Mouse (Mus musculus): ENCODE measurements at regions not wholly inside any gene's neighbourhood (a gene's known extent, or its start where the extent isn't known, plus 50 kb on each side); places are given as distances from the start of the nearest gene placed in this dataset.

- Histone ChIP-seq H3K27ac (ENCODE audit: low read depth, low read length) (no peak overlapping the region), H3K36me3 (ENCODE audit: control insufficient read depth, insufficient read depth, low read length) (no peaks in the 10 kb centered on the region), H3K9ac (ENCODE audit: low read depth, low read length) (no peak overlapping the region), H3K4me1 (replicated peaks; ENCODE audit: control insufficient read depth, insufficient read depth, low read length) (no peaks in the 10 kb centered on the region), H3K27me3 (ENCODE audit: control insufficient read depth, insufficient read depth, low read length) (no peaks in the 10 kb centered on the region), H3K4me2 (replicated peaks; ENCODE audit: low read depth, low read length) (no peak overlapping the region), H3K4me3 (ENCODE audit: low read depth, low read length) (no peak overlapping the region), H3K9me3 (ENCODE audit: control insufficient read depth, low read length) (no peaks in the 10 kb centered on the region)
- WGBS = 24% methylated on average over 4 of the region's 4 CpGs
- peak; percentile 25 for DNase-seq (ENCODE audit: low spot score)
- 0 out of 2 replicates have a peak, but pooled peaks have one; percentile 49 for ATAC-seq (ENCODE audit: low FRiP score)
Measured at GRCm38 (mm10) chr6:78115079-78115478, 135.6 kb upstream of the Ctnna2 start.

- no peaks in the 10 kb centered on the region for H3K4me1 ChIP-seq (replicated peaks; ENCODE audit: control insufficient read depth, insufficient read depth, low read length)
- H3K9ac ChIP-seq (ENCODE audit: low read depth, low read length) = no peak overlapping the region
- no peak overlapping the region for H3K4me3 ChIP-seq (ENCODE audit: low read depth, low read length)
- no peaks in the 10 kb centered on the region for H3K27me3 ChIP-seq (ENCODE audit: control insufficient read depth, insufficient read depth, low read length)
- H3K4me2 ChIP-seq (replicated peaks; ENCODE audit: low read depth, low read length) = no peak overlapping the region
- H3K36me3 ChIP-seq (ENCODE audit: control insufficient read depth, insufficient read depth, low read length) = no peaks in the 10 kb centered on the region
- no peak overlapping the region for H3K27ac ChIP-seq (ENCODE audit: low read depth, low read length)
- 55% methylated on average over 2 of the region's 2 CpGs for WGBS
- no peaks in the 10 kb centered on the region for H3K9me3 ChIP-seq (ENCODE audit: control insufficient read depth, low read length)
- DNase-seq (ENCODE audit: low spot score) = no peak
- no peak for ATAC-seq (ENCODE audit: low FRiP score)
Measured at GRCm38 (mm10) chr6:78082528-78082927, 103.0 kb upstream of the Ctnna2 start.

- Histone ChIP-seq H3K27ac (ENCODE audit: low read depth, low read length) (no peak overlapping the region), H3K27me3 (ENCODE audit: control insufficient read depth, insufficient read depth, low read length) (no peaks in the 10 kb centered on the region), H3K4me1 (replicated peaks; ENCODE audit: control insufficient read depth, insufficient read depth, low read length) (no peaks in the 10 kb centered on the region), H3K36me3 (ENCODE audit: control insufficient read depth, insufficient read depth, low read length) (no peaks in the 10 kb centered on the region), H3K9me3 (ENCODE audit: control insufficient read depth, low read length) (no peaks in the 10 kb centered on the region), H3K4me3 (ENCODE audit: low read depth, low read length) (no peak overlapping the region), H3K4me2 (replicated peaks; ENCODE audit: low read depth, low read length) (no peak overlapping the region), H3K9ac (ENCODE audit: low read depth, low read length) (no peak overlapping the region)
- 80% methylated on average over 4 of the region's 4 CpGs for WGBS
- ATAC-seq (ENCODE audit: low FRiP score) (no peak), DNase-seq (ENCODE audit: low spot score) (no peak)
Measured at GRCm38 (mm10) chr6:78078919-78079318, 99.4 kb upstream of the Ctnna2 start.

GRCm38 (mm10) chr6:78066323-78066722 is 86.8 kb upstream of the Ctnna2 start:
- Histone ChIP-seq H3K9ac (ENCODE audit: low read depth, low read length) (no peak overlapping the region), H3K4me2 (replicated peaks; ENCODE audit: low read depth, low read length) (no peak overlapping the region), H3K36me3 (ENCODE audit: control insufficient read depth, insufficient read depth, low read length) (no peaks in the 10 kb centered on the region), H3K9me3 (ENCODE audit: control insufficient read depth, low read length) (no peaks in the 10 kb centered on the region), H3K4me3 (ENCODE audit: low read depth, low read length) (no peak overlapping the region), H3K27me3 (ENCODE audit: control insufficient read depth, insufficient read depth, low read length) (no peaks in the 10 kb centered on the region), H3K4me1 (replicated peaks; ENCODE audit: control insufficient read depth, insufficient read depth, low read length) (no peaks in the 10 kb centered on the region), H3K27ac (ENCODE audit: low read depth, low read length) (no peak overlapping the region)
- peak; percentile 8 for DNase-seq (ENCODE audit: low spot score)
- ATAC-seq (ENCODE audit: low FRiP score) = peak; percentile 82
- WGBS = 58% methylated on average over 1 of the region's 1 CpGs

GRCm38 (mm10) chr6:78065737-78066136 is 86.2 kb upstream of the Ctnna2 start:
- ATAC-seq (ENCODE audit: low FRiP score) (peak; percentile 58; the same call in 1 of the 2 replicates), DNase-seq (ENCODE audit: low spot score) (no peak)
- H3K4me1 ChIP-seq (replicated peaks; ENCODE audit: control insufficient read depth, insufficient read depth, low read length) = no peaks in the 10 kb centered on the region
- H3K9ac ChIP-seq (ENCODE audit: low read depth, low read length) = no peak overlapping the region
- no peaks in the 10 kb centered on the region for H3K36me3 ChIP-seq (ENCODE audit: control insufficient read depth, insufficient read depth, low read length)
- H3K4me2 ChIP-seq (replicated peaks; ENCODE audit: low read depth, low read length) = no peak overlapping the region
- H3K27ac ChIP-seq (ENCODE audit: low read depth, low read length) = no peak overlapping the region
- no peak overlapping the region for H3K4me3 ChIP-seq (ENCODE audit: low read depth, low read length)
- no peaks in the 10 kb centered on the region for H3K9me3 ChIP-seq (ENCODE audit: control insufficient read depth, low read length)
- 43% methylated on average over 2 of the region's 2 CpGs for WGBS
- no peaks in the 10 kb centered on the region for H3K27me3 ChIP-seq (ENCODE audit: control insufficient read depth, insufficient read depth, low read length)

All from hindbrain, embryonic 11.5 days (tissue).